Mouse (Mus musculus) adrenal gland, adult 8-10 months (tissue): ENCODE results near the gene Usp36. TPM values are rescaled to one million over a fixed set of nuclear protein-coding genes. Genes with fewer than 3 reads are reported as not detected.

Experiments used
- DNase-seq: peaks from one replicate; pipeline ENCODE4 v3.0.0; 2022
- total RNA-seq, 4 experiments: library from RNA; stranded (reverse); gene quantifications; 2 replicates each; pipeline ENCODE4 v1.2.4; 2022

The Usp36 gene
- total RNA-seq, 4 experiments from 2014 or later = 21.0 to 36.9 (median 28.9) TPM

DNA sequence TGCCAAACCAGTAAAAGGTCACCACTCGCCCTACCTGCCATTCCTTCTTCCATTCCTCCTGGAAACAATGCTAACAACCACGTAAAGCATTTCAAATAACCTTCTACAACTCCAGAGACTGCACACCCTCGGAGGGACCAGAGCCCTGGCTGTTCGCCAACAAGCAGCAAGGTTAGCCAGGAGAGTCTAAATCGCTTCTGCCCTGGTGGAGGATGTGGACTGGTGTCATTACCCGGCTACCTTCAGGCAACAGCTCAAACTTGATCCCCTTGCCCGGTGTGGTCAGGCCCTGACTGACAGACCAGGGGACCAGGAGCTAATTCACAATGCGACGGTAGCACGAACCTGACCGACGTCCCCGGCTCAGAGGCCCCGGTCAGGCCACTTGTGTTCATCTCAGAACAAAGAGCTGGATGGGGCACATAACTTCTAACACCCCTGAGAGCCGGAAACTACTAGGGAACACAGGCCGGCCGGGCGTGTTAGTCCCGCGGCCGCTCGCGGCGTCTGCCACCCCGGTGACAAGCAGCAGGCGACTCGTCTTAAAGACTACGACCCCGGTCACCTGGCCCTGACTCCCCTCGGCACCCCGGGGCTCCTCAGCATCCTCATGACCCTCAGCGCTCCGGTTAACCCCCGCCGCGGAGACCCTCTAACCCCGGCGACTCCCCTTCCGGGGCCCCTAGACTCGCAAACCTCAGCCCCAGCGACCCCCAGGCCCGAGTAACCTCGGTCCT, 42.5 kb downstream of the Usp36 start:
- DNase-seq = peak; percentile 68

GRCm38 (mm10) chr11:118246724-118247123, 43.3 kb downstream of the Usp36 start:
- no peak for DNase-seq

DNA sequence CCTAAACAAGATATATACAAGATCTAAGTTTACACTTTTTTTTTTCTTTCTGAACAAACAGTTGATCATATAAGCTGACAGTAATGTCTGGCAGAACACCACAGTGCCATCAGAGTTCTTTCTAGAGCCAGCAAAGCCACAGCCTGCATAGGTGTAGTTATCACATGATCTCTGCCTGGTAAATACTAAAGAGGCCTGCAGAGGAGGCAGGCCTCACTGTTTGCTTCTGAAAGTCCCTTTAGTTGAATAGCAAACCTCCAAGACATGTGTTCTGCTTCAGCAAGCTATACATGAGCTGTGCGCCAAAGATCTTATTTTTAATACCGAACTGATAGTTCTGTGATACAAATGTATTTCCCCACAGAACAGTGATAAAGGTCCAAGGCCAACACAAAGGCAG, 44.9 kb downstream of the Usp36 start:
- DNase-seq = no peak

DNA sequence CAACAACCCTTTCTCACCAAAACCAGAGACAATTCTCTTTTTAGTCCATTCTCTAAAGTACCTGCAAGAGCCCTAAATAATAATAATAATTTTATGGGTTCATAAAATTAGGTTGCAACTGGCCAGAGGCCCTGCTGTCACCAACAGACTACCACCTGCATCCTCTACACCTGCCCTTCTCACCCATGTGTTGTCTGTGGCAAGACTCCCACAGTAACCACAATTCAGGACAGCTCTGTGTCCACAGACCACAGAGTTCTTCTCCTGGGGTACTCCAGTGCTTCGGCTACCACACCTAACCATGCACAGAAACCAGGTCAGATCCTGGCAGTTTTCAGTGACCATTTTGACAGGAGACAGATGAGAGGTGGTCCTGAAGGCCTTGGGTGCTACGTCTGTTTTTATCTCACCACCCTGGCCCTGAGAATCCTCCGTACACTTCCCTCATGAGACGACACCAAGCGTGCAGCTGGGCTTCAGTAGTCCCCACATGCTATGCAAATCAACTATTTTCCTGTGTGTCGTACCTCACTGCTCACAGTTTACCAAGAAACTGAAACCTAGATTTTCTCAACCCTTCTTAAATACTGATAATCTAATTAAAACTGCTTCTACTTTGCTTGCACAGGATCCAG, 46.3 kb downstream of the Usp36 start:
- no peak for DNase-seq

DNA sequence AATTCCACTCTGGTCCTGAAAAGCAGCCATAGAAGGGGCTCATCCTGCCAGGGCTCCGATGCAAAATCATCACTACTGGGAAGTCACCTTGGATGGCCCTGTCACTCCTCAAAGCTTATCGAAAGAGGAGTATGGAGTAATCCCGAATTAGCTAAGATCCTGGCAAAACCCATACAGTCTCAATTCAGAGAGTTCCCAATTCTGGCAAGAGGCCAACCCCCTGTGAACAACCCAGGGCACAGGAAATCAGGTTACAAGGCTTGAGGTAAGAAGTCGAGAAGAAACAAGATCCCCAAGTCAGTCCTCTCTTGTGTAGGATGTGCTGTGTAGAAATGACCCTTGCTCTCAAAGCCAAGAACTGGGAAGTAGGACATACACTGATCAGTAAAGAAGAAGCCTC, 47.5 kb downstream of the Usp36 start:
- peak; percentile 53 for DNase-seq

DNA sequence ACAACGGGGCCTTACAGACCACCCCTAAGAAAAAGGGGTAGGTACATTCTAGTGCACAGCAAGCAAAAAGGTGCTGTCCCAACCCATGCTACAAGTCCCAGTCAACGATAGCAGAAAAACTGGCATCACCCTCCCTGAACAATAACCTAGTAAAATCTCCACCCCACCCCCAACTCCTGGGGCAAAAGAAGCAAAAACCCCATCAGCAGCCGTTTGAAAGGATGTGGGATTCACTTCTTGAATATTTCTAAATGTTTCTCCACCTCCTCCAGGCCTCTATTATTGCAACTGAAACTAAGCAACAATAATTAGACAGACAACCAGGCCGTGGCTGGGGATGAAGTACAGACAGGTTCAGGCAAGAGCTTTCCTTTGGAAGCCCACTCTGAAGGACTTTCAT, 49.7 kb downstream of the Usp36 start:
- no peak for DNase-seq

- no peak for DNase-seq
These were observed 50.5 kb downstream of the Usp36 start for GRCm38 (mm10) chr11:118239281-118240198.

DNA sequence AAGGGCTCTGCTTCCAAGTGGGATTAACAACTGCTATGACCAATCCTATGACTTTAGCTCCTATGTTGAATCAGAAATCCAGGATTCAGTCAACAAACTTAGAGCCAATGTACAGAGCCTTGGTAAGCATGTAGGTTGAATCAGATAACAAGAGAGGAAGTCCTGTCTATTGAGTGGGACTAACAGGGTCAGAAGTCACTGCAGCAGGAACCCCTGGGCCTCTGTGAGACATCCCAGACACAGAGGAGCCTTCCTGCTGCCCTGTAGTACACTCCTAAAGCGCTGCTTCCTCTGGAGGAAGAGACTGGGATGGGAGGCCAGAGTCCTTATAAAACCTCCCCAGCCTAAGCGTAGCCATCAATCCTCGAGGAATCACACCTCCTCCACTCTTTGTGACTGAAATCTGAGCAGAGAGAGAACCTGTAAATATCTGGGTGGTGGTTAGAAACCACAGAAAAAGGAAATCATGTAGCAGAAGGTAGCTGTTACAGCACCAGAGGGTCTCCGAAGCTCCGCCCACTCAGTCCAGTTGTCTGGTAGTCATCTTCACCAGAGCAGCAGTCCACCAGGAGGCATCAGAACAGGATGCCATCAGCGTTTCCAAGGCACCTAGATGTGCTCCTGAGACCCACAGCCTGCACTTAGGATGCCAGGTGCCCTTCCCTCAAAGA, 53.4 kb downstream of the Usp36 start:
- no peak for DNase-seq

- no peak for DNase-seq
These were observed 55.1 kb downstream of the Usp36 start for GRCm38 (mm10) chr11:118234929-118235328.

- DNase-seq = no peak
These were observed 55.5 kb downstream of the Usp36 start for GRCm38 (mm10) chr11:118234500-118234899.

DNA sequence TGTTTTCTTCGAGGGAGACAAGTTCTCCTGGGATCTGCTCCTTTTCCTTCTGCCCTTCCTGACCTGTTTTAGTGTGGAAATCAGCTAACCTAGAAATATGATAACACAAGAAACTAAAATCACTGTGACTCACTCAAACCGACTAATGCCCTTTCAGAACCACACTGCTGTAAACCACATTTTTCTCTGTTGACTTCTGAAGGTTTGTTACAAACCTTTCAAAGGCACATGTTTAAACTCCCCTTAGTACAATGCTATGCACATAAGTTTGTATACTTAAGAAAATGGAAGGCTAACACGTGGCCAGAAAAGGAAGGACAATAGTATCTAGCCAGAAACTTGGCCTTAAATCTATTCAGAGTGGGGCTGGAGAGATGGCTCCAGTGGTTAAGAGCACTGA, 56.1 kb downstream of the Usp36 start:
- DNase-seq = no peak

DNA sequence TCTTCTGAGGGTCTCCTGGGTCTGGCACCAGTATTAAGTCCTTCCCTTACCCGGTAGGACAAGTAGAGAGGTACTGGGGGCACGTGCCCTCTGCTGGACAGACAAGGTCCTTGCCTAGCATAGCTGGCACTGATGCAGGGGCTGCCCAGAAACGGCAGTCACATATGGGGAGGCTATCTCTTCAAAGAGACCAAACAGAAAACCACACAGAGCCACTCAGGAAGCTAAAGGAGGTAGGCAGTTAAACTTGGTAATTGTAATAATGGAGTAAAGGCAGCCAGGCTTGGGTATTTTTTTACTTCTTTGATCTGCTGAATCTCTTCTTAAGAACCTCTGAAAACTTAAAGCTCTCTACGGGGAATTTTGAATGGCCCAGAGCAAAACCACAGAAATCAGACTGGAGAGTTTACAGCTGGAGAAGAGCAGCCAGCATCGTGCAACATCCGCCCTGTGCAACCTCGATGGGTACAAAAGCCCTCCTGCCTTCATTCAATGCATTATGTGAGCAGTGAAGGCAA, 57.7 kb downstream of the Usp36 start:
- no peak for DNase-seq

DNA sequence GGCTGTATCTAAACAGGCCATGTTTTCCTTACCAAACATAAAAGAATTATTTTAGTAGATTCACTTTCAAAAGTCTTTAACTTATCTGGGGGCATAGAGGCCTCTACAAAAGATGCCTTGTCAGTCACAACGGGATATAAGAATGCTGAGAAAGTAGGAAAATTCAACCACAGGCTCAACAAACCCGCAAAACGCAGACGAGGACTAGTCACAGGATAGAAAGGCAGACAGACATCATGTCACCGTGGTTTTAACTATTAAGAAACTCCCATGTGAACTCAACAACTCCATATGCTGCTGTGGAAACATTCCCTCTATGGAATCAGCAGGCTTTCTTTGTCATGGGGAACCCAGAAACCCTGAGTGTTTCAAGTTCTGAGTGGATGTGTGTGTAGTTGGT, 60.1 kb downstream of the Usp36 start:
- DNase-seq = no peak

GRCm38 (mm10) chr11:118227650-118228049, 62.4 kb downstream of the Usp36 start:
- no peak for DNase-seq

DNA sequence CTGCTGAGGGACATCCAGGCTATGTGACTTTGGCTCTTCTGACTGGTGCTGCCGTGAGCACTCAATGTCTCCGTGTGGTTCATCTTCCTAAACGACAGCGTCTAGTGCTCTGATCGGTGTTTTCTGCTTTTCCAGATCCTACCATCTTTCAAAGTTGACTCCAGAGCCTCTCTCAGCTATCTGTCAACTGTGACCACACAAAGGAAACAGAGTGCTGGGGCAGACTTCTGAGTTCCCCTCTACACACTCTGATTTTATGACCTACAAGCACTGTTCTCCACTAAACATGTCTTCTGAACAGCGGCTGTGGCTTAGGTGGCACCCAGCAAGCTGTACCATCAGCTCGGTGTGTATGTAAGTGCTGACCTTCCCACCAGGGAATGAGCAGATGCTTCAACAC, 63.2 kb downstream of the Usp36 start:
- DNase-seq = no peak

DNA sequence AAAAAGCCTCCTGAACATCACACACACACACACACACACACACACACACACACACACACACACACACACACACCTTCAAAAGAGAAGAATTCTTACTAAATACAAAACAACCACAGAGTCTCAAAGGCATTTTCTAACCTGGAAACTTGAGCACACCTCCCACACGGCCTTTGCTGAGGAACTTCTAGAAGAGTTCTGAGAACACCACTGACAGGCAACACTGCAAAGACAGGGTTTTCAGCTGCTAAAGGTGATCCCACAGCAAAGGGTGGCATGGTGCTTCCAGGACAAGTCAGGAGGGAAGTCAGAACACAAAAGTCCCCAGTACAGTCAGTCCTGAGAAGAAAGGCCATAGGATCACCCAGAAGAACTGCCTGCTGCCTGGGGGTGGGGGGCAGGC, 64.2 kb downstream of the Usp36 start:
- no peak for DNase-seq

DNA sequence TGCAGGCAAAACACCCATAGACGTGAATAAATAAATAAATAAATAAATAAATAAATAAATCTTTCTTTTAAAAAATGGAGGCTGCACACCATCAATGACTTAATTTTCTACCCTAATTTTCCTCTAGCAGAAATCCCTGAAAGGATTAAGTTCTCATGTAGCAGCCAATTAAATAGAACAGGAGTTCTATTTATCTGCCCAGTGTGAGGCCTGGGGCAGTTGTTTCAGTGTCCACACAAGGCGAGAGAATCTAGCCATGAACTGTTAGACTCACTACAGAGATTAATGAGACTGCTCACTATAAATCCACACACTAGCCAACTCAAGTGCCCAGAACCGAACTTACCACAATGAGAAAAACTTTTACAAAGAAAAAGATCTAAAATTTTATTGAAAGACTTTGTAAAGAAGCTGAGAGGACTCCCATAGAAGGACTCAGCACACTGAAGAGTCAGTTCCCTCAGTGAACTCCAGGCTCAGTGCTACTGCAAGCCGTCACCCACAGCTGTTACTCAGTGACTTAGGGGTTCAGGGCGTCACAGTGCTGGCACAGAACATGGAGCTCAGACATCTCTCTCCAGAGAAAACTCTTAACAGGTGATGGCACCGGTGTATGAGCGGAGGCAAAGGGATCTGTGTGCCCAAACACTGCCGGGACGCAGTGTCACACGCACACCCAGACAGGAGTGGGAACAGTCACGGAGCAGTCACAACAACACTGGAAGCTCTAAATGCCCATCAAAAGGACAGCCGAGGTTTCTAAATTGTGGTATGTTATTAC, 64.8 kb downstream of the Usp36 start:
- no peak for DNase-seq

DNA sequence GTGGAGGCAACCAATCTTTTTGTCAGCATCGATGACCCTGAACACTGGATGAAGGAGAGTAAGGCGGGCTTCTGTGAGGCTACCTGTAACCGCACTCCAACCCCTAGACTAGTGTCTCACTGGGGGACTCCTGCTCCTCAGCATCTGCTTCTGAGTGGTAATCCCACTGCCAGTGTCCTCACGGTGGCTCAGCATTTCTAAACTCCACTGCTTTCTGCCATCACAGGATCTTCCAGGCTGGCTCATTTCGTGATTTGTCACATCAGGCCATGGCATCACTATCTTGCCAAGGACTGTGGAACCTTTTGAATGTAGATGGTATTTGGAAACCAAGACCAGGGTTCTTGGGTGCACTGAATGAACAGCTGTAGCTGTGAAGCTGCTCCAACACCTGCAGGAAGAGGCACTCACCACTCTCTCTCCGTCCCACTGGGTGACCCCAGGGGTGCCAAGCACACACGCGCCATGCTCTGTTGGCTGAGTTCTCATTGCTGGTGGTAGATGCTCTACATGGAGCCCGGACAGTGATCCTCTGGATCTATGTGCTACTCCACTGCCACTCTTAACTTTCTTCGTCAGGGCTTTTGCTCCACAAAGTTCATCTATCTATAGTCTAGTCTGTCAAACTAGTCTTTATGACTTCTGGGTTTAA, 66.5 kb downstream of the Usp36 start:
- DNase-seq = no peak

- no peak for DNase-seq
These were observed 67.1 kb downstream of the Usp36 start for GRCm38 (mm10) chr11:118222917-118223316.

- no peak for DNase-seq
These were observed 67.6 kb downstream of the Usp36 start for GRCm38 (mm10) chr11:118222351-118222885.
